Comparison of ENCODE assay signal across 22 mouse cellular contexts in the genomic region with DNA sequence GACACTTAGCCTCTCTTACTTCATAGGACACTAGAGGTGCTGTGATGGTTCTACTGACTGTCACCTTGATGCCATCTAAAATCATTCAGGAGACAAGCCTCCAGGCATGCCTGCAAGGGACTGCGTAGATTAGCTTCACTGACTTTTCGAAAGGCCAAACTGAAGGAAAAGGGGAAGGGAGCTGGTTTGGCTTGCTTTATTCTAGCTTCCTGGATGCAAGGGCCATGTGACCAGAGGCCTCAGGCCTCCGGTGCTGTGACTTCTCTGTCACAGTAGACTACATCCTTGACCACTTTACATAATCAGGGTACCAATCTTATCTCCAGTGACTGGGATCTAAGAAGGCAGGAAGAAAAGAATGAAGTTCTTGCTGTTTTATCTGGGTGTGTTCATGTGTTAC. TPM values are rescaled to one million over a fixed set of nuclear protein-coding genes. Genes with fewer than 3 reads are reported as not detected.
A peak's percentile ranks its signal among the peaks of the same experiment; 100 is the strongest.
DNase-seq lines count a peak whose midpoint lies in the region; ATAC-seq lines count a peak whose summit lies in the region.
"Had no signal": no experiment of that assay in that cellular context is flagged by ENCODE, and none has a peak within 500 bp of the region (broad histone marks: within the 10 kb centered on the region; RNA-seq: fewer than 3 reads in every experiment).

No protein-coding gene starts in this region.

- H3K9me3 ChIP-seq in kidney, embryonic 16.5 days (ENCODE audit: low read length): no peaks in the 10 kb centered on the region
- H3K9me3 ChIP-seq: forebrain, embryonic 10.5 days; forebrain, embryonic 13.5 days; heart, embryonic 13.5 days had no signal

- H3K4me1 ChIP-seq in brown adipose tissue, adult 24 weeks (ENCODE audit: control insufficient read depth, insufficient read depth, insufficient read length, low read length): no peaks in the 10 kb centered on the region
- no peaks in the 10 kb centered on the region for H3K4me1 ChIP-seq in kidney, embryonic 16.5 days (ENCODE audit: insufficient read depth, low read length)

- peak; percentile 30; the same call in 1 of the 2 replicates for ATAC-seq in megakaryocyte, adult 5-6 weeks (ENCODE audit: poor library complexity, severe bottlenecking)
- no peak for ATAC-seq in kidney, embryonic 16.5 days (ENCODE audit: low FRiP score, low TSS enrichment)
- ATAC-seq: forebrain, embryonic 13.5 days; forebrain, embryonic 16.5 days; hindbrain, postnatal 0 days had no signal

- peak; percentile 6 for DNase-seq in urinary bladder, postnatal 14 days (ENCODE audit: low spot score)
- no peak for DNase-seq in urinary bladder, postnatal 25 days (ENCODE audit: low spot score)
- no peak for DNase-seq in spleen, postnatal 4 days (ENCODE audit: low spot score in 2 of 2)
- DNase-seq in T-cell, adult 2 months (ENCODE audit: low spot score): no peak
- DNase-seq: adrenal gland, postnatal 14 days; cerebellum, adult 18-20 months; cerebellum, adult 9-10 months; cerebellum, postnatal 14 days; gastrocnemius, postnatal 10 days; gastrocnemius, postnatal 36 days; heart, adult 18-20 months; heart, postnatal 14 days; heart, postnatal 4 days had no signal

- H3K4me3 ChIP-seq in brown adipose tissue, adult 24 weeks (ENCODE audit: insufficient read depth, low read depth, low read length): no peak overlapping the region
- no peak overlapping the region for H3K4me3 ChIP-seq in kidney, embryonic 16.5 days (ENCODE audit: low read length)
- H3K4me3 ChIP-seq: forebrain, embryonic 10.5 days; forebrain, embryonic 13.5 days; heart, embryonic 13.5 days had no signal

- H3K27me3 ChIP-seq in kidney, embryonic 16.5 days (ENCODE audit: insufficient read depth, low read length): peaks cover 3% of the 10 kb centered on the region; the same call in 1 of the 2 replicates

- peaks cover 15% of the 10 kb centered on the region for H3K36me3 ChIP-seq in kidney, embryonic 16.5 days (ENCODE audit: insufficient read depth, low read length)

- no peak overlapping the region for H3K9ac ChIP-seq in kidney, embryonic 16.5 days (replicated peaks; ENCODE audit: low read length)
- H3K9ac ChIP-seq: forebrain, embryonic 13.5 days; heart, embryonic 13.5 days; hindbrain, embryonic 14.5 days had no signal

- H3K4me2 ChIP-seq in kidney, embryonic 16.5 days (replicated peaks; ENCODE audit: low read depth, low read length): no peak overlapping the region
- H3K4me2 ChIP-seq: forebrain, embryonic 13.5 days; heart, embryonic 13.5 days; hindbrain, embryonic 14.5 days had no signal

- WGBS in kidney, embryonic 16.5 days: 81% methylated on average over 3 of the region's 3 CpGs

- peak overlapping the region; percentile 49 for H3K27ac ChIP-seq in brown adipose tissue, adult 24 weeks (replicated peaks; ENCODE audit: low read depth, low read length)
- no peak overlapping the region for H3K27ac ChIP-seq in kidney, embryonic 16.5 days (ENCODE audit: low read length)
- H3K27ac ChIP-seq: forebrain, embryonic 10.5 days; forebrain, embryonic 13.5 days; heart, embryonic 13.5 days; hindbrain, embryonic 14.5 days; hindbrain, postnatal 0 days had no signal

RNA-seq across cellular contexts. Expression of gene Aldh9a1, which starts 13.4 kb away (rescaled TPM):
- polyA plus RNA-seq in brown adipose tissue, adult 24 weeks (2012; ENCODE audit: insufficient read depth, insufficient read length, missing spikeins): 63.8 and 97.0 TPM in 2 replicates
- total RNA-seq in megakaryocyte, adult 5-6 weeks (2015): 37.7 and 42.5 TPM in 2 replicates
- 34.1 and 43.2 TPM in 2 replicates for total RNA-seq in megakaryocyte, adult 5-6 weeks (2017)
- polyA plus RNA-seq in kidney, embryonic 16.5 days (2015; fragmentation: Nextera tagmentation; extraction: Ambion mirVana): 62.6 and 63.4 TPM in 2 replicates

RNA-seq across cellular contexts. Expression of gene Tmco1, which starts 28.2 kb away (rescaled TPM):
- 172 and 174 TPM in 2 replicates for polyA plus RNA-seq in brown adipose tissue, adult 24 weeks (2012; ENCODE audit: insufficient read depth, insufficient read length, missing spikeins)
- total RNA-seq in megakaryocyte, adult 5-6 weeks (2015): 168 and 194 TPM in 2 replicates
- 167 and 196 TPM in 2 replicates for total RNA-seq in megakaryocyte, adult 5-6 weeks (2017)
- 117 and 125 TPM in 2 replicates for polyA plus RNA-seq in kidney, embryonic 16.5 days (2015; fragmentation: Nextera tagmentation; extraction: Ambion mirVana)

RNA-seq across cellular contexts. Expression of gene Uck2, which starts 51.3 kb away (rescaled TPM):
- 13.8 and 23.6 TPM in 2 replicates for polyA plus RNA-seq in brown adipose tissue, adult 24 weeks (2012; ENCODE audit: insufficient read depth, insufficient read length, missing spikeins)
- total RNA-seq in megakaryocyte, adult 5-6 weeks (2015): 71.2 and 79.5 TPM in 2 replicates
- total RNA-seq in megakaryocyte, adult 5-6 weeks (2017): 75.3 and 77.6 TPM in 2 replicates
- 67.7 and 72.3 TPM in 2 replicates for polyA plus RNA-seq in kidney, embryonic 16.5 days (2015; fragmentation: Nextera tagmentation; extraction: Ambion mirVana)

RNA-seq across cellular contexts. Expression of gene Mgst3, which starts 57.2 kb away (rescaled TPM):
- polyA plus RNA-seq in brown adipose tissue, adult 24 weeks (2012; ENCODE audit: insufficient read depth, insufficient read length, missing spikeins): 114 and 119 TPM in 2 replicates
- 21.8 and 27.7 TPM in 2 replicates for total RNA-seq in megakaryocyte, adult 5-6 weeks (2015)
- total RNA-seq in megakaryocyte, adult 5-6 weeks (2017): 20.5 and 31.2 TPM in 2 replicates
- 58.0 and 58.2 TPM in 2 replicates for polyA plus RNA-seq in kidney, embryonic 16.5 days (2015; fragmentation: Nextera tagmentation; extraction: Ambion mirVana)
